In genomic region chr11:115319704-115320383, GRCm38 (mm10) we compare ENCODE assay signal across 12 mouse cellular contexts. TPM values are rescaled to one million over a fixed set of nuclear protein-coding genes. Genes with fewer than 3 reads are reported as not detected.
A peak's percentile ranks its signal among the peaks of the same experiment; 100 is the strongest.
DNase-seq lines count a peak whose midpoint lies in the region; ATAC-seq and TF ChIP-seq lines count a peak whose summit lies in the region.
"Had no signal": no experiment of that assay in that cellular context is flagged by ENCODE, and none has a peak within 500 bp of the region (broad histone marks: within the 10 kb centered on the region; RNA-seq: fewer than 3 reads in every experiment).

No protein-coding gene starts in this region.

- H3K4me3 ChIP-seq in neural tube, embryonic 12.5 days: no peak overlapping the region
- no peak overlapping the region for H3K4me3 ChIP-seq in neural tube, embryonic 15.5 days (replicated peaks)
- no peak overlapping the region for H3K4me3 ChIP-seq in stomach, postnatal 0 days (ENCODE audit: low read depth, low read length)
- H3K4me3 ChIP-seq: embryonic facial prominence, embryonic 15.5 days had no signal

- TF ChIP-seq EP300 in stomach, postnatal 0 days (optimal IDR thresholded peaks at IDR 0.05): no peak

- peak overlapping the region; percentile 18; the same call in 1 of the 2 replicates for H3K4me2 ChIP-seq in neural tube, embryonic 12.5 days (replicated peaks)
- no peak overlapping the region for H3K4me2 ChIP-seq in neural tube, embryonic 15.5 days
- H3K4me2 ChIP-seq in stomach, postnatal 0 days (replicated peaks; ENCODE audit: low read depth): no peak overlapping the region
- H3K4me2 ChIP-seq: embryonic facial prominence, embryonic 15.5 days had no signal

- TF ChIP-seq CTCF in stomach, postnatal 0 days (IDR thresholded peaks at IDR 0.05; ENCODE audit: low read depth): no peak

- peak; percentile 44 for DNase-seq in embryo, embryonic 11 days
- no peak for DNase-seq in embryo, embryonic 10.5 days (ENCODE audit: low spot score)
- peak; percentile 59 for DNase-seq in gastrocnemius, postnatal 25 days
- peak; percentile 54 for DNase-seq in stomach, postnatal 0 days (ENCODE audit: low spot score)
- DNase-seq in right cerebral cortex, postnatal 36 days (ENCODE audit: low spot score in 2 of 2): no peak
- DNase-seq in adipocyte (ENCODE audit: low spot score): no peak

- no peak overlapping the region for H3K9ac ChIP-seq in neural tube, embryonic 12.5 days
- H3K9ac ChIP-seq in neural tube, embryonic 15.5 days (replicated peaks): no peak overlapping the region
- H3K9ac ChIP-seq in stomach, postnatal 0 days (ENCODE audit: low read length): no peak overlapping the region
- H3K9ac ChIP-seq: embryonic facial prominence, embryonic 15.5 days had no signal

- H3K4me1 ChIP-seq in neural tube, embryonic 12.5 days: peaks cover 36% of the 10 kb centered on the region
- H3K4me1 ChIP-seq in neural tube, embryonic 15.5 days: peaks cover 38% of the 10 kb centered on the region
- H3K4me1 ChIP-seq in stomach, postnatal 0 days (replicated peaks; ENCODE audit: control insufficient read depth, insufficient read depth): no peaks in the 10 kb centered on the region

- H3K36me3 ChIP-seq in neural tube, embryonic 12.5 days: no peaks in the 10 kb centered on the region
- H3K36me3 ChIP-seq in neural tube, embryonic 15.5 days: no peaks in the 10 kb centered on the region
- no peaks in the 10 kb centered on the region for H3K36me3 ChIP-seq in stomach, postnatal 0 days (ENCODE audit: control insufficient read depth, insufficient read depth, low read length)
- H3K36me3 ChIP-seq: embryonic facial prominence, embryonic 15.5 days had no signal

- 4% methylated on average over 18 of the region's 18 CpGs for WGBS in neural tube, embryonic 12.5 days
- 6% methylated on average over 18 of the region's 18 CpGs for WGBS in neural tube, embryonic 15.5 days
- 11% methylated on average over 18 of the region's 18 CpGs for WGBS in stomach, postnatal 0 days

- ATAC-seq in neural tube, embryonic 12.5 days (ENCODE audit: low FRiP score, low read depth): 0 out of 2 replicates have a peak, but pooled peaks have one; percentile 27
- ATAC-seq in neural tube, embryonic 15.5 days (ENCODE audit: low FRiP score): no peak
- no peak for ATAC-seq in stomach, postnatal 0 days (ENCODE audit: low FRiP score, low TSS enrichment)

- no peaks in the 10 kb centered on the region for H3K9me3 ChIP-seq in neural tube, embryonic 12.5 days
- H3K9me3 ChIP-seq in neural tube, embryonic 15.5 days (replicated peaks): no peaks in the 10 kb centered on the region
- H3K9me3 ChIP-seq in stomach, postnatal 0 days (ENCODE audit: control insufficient read depth, low read length): no peaks in the 10 kb centered on the region
- H3K9me3 ChIP-seq: embryonic facial prominence, embryonic 15.5 days had no signal

- no peak overlapping the region for H3K27ac ChIP-seq in neural tube, embryonic 12.5 days
- no peak overlapping the region for H3K27ac ChIP-seq in neural tube, embryonic 15.5 days (replicated peaks)
- H3K27ac ChIP-seq in stomach, postnatal 0 days (replicated peaks): no peak overlapping the region
- H3K27ac ChIP-seq: embryonic facial prominence, embryonic 15.5 days had no signal

- peaks cover 100% of the 10 kb centered on the region for H3K27me3 ChIP-seq in neural tube, embryonic 12.5 days (replicated peaks)
- H3K27me3 ChIP-seq in neural tube, embryonic 15.5 days (replicated peaks): peaks cover 100% of the 10 kb centered on the region
- H3K27me3 ChIP-seq in stomach, postnatal 0 days (ENCODE audit: control insufficient read depth, insufficient read depth, low read length): peaks cover 34% of the 10 kb centered on the region; the same call in 1 of the 2 replicates

RNA-seq across cellular contexts. Expression of gene Ush1g, which starts 2.0 kb away (rescaled TPM):
- polyA plus RNA-seq in neural tube, embryonic 12.5 days (2016; fragmentation: Nextera tagmentation; extraction: Ambion mirVana): 0.08 and 0.28 TPM in 2 replicates
- polyA plus RNA-seq in neural tube, embryonic 15.5 days (2015; fragmentation: Nextera tagmentation; extraction: Ambion mirVana): 0.09 and 0.14 TPM in 2 replicates
- under 1 TPM; 0.56 to 0.97 TPM for total RNA-seq in gastrocnemius, postnatal 25 days (2021)
- polyA plus RNA-seq in stomach, postnatal 0 days (2015; fragmentation: Nextera tagmentation; extraction: Ambion mirVana): 0.34 and 0.36 TPM in 2 replicates
- total RNA-seq: hematopoietic stem cell, adult 5-6 weeks had no signal
- polyA plus RNA-seq: gonadal fat pad, adult 2 months had no signal

RNA-seq across cellular contexts. Expression of gene Otop2, which starts 12.9 kb away (rescaled TPM):
- not detected in 2 replicates for polyA plus RNA-seq in neural tube, embryonic 12.5 days (2016; fragmentation: Nextera tagmentation; extraction: Ambion mirVana)
- 0.15 and 0.26 TPM in 2 replicates for polyA plus RNA-seq in neural tube, embryonic 15.5 days (2015; fragmentation: Nextera tagmentation; extraction: Ambion mirVana)
- total RNA-seq in gastrocnemius, postnatal 25 days (2021): not detected
- polyA plus RNA-seq in stomach, postnatal 0 days (2015; fragmentation: Nextera tagmentation; extraction: Ambion mirVana): 4.2 and 4.7 TPM in 2 replicates
- total RNA-seq: hematopoietic stem cell, adult 5-6 weeks had no signal
- polyA plus RNA-seq: gonadal fat pad, adult 2 months; liver, embryonic 16.5 days had no signal

RNA-seq across cellular contexts. Expression of gene Otop3, which starts 14.7 kb away (rescaled TPM):
- polyA plus RNA-seq in neural tube, embryonic 12.5 days (2016; fragmentation: Nextera tagmentation; extraction: Ambion mirVana): 0.55 and 0.59 TPM in 2 replicates
- 2.5 and 2.6 TPM in 2 replicates for polyA plus RNA-seq in neural tube, embryonic 15.5 days (2015; fragmentation: Nextera tagmentation; extraction: Ambion mirVana)
- total RNA-seq in gastrocnemius, postnatal 25 days (2021): not detected
- polyA plus RNA-seq in stomach, postnatal 0 days (2015; fragmentation: Nextera tagmentation; extraction: Ambion mirVana): 20.5 and 21.0 TPM in 2 replicates
- total RNA-seq: hematopoietic stem cell, adult 5-6 weeks had no signal
- polyA plus RNA-seq: gonadal fat pad, adult 2 months had no signal

RNA-seq across cellular contexts. Expression of gene Fads6, which starts 22.4 kb away (rescaled TPM):
- 0.34 and 0.46 TPM in 2 replicates for polyA plus RNA-seq in neural tube, embryonic 12.5 days (2016; fragmentation: Nextera tagmentation; extraction: Ambion mirVana)
- 2.0 and 2.1 TPM in 2 replicates for polyA plus RNA-seq in neural tube, embryonic 15.5 days (2015; fragmentation: Nextera tagmentation; extraction: Ambion mirVana)
- total RNA-seq in gastrocnemius, postnatal 25 days (2021): 1 to 10 TPM; 2.9 to 3.6 TPM
- 1.3 and 1.5 TPM in 2 replicates for polyA plus RNA-seq in stomach, postnatal 0 days (2015; fragmentation: Nextera tagmentation; extraction: Ambion mirVana)

RNA-seq across cellular contexts. Expression of gene Fdxr, which starts 43.0 kb away (rescaled TPM):
- 16.4 and 18.9 TPM in 2 replicates for polyA plus RNA-seq in neural tube, embryonic 12.5 days (2016; fragmentation: Nextera tagmentation; extraction: Ambion mirVana)
- polyA plus RNA-seq in neural tube, embryonic 15.5 days (2015; fragmentation: Nextera tagmentation; extraction: Ambion mirVana): 18.6 and 21.5 TPM in 2 replicates
- total RNA-seq in gastrocnemius, postnatal 25 days (2021): 1 to 10 TPM; 3.6 to 3.8 TPM
- 6.7 and 7.3 TPM in 2 replicates for polyA plus RNA-seq in stomach, postnatal 0 days (2015; fragmentation: Nextera tagmentation; extraction: Ambion mirVana)

Comparison
In these comparisons a context has a peak if more than half of its experiments do, and no peak if none do; other contexts are left out.
1. DNase-seq: peak in embryo, embryonic 11 days (single experiment), gastrocnemius, postnatal 25 days (single experiment) and stomach, postnatal 0 days (single experiment); none in embryo, embryonic 10.5 days (single experiment), right cerebral cortex, postnatal 36 days (0 of 2) and adipocyte (single experiment).